Mouse (Mus musculus): ENCODE data around the gene Cyren. TPM values are rescaled to one million over a fixed set of nuclear protein-coding genes. Genes with fewer than 3 reads are reported as not detected.

Gene Cyren
- total RNA-seq, 2 experiments from 2014 or later, result 5.6 to 7.2 TPM

DNA sequence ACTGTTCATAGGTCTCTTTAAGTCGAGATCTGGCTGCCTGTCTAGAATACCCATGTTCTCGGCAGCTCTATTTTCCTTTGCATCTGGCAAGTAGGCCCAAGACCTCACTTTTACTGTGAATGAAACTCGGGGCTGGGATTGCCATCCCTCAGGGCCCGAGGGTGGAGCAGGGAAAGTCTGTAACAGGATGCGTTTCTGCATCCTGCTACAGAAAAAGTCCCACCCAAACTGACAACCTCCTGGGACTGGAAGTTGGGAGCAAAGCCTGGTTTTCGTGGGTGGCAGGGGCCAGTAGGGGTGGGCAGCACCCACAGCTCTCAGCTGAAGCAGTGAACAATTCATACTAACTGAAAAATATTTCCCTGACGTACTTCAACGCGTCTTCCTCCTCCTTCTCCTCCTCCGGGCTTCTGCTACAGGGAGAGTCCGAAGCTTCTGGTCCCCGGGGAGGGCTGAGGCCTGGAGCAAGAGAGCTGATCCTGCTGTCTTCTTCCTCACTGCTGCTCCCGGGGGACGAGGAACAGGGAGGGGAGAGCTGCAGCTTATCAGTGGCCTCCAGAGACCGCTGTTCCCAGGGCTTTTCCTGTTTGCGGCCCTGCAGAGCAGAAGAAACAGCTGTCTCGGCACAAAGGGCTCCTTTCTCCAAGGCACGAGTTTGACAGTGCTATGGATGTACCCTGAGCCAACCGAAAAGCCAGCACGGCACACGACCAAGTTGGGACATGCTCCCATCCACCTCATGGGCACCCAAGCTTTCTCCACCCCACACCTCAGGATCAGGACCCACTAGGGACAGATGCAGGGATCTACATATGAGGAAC, 3.5 kb downstream of the Cyren start:
- TF ChIP-seq CTCF (IDR thresholded peaks at IDR 0.05), result peak; percentile 8
- peak in 1 of 2 experiments; percentile 7 for DNase-seq (ENCODE audit: extremely low spot score in 1 of 2, low spot score in 2 of 2)
- intact Hi-C loops (cut with DNase I), result no loop called here
- peak overlapping the region; percentile 72 for H3K27ac ChIP-seq
- H3K4me3 ChIP-seq, result no peak overlapping the region

DNA sequence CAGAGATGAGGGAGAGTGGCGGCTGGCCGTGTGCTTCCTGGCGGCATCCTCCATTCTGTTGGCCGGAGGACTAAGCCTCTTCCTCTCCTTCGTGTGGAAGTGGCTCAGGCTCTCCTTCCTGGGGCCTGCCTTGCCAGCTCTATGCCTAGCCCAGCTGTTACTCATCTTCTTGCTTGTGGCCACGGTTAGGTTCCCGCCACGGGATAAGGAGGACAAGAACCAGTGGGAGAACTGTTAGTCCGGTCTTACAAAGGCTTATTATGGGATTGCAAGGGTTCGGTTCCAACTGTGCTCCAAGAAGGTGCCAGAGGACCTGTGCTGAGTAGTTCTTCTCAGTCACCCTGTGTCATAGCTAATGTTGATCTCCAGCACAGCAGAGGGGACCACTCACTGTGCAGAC, 5.0 kb downstream of the Cyren start:
- intact Hi-C loops (cut with DNase I), result no loop called here
- TF ChIP-seq CTCF (IDR thresholded peaks at IDR 0.05), result no peak
- DNase-seq (ENCODE audit: extremely low spot score in 1 of 2, low spot score in 2 of 2), result no peak

DNA sequence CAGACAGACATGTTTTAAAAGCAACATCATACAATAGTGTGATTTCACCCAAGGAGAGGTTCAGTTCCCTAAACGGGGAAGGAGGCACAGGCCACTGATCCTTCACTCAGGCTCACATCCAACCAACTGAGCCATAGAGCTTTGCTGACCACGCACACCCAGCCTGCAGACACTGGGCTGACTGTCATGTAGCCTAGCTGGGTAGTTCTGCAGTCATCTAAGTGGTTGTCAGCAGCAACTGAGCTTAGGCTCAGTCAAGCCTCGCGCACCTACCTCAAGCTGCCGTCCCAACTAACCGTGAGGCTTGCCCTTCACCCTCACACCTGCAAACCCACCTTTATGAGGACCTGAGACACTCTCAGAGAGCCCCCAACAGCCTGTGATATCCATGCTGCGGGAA, 5.9 kb downstream of the Cyren start:
- no peak for TF ChIP-seq CTCF (IDR thresholded peaks at IDR 0.05)
- Histone ChIP-seq H3K27ac (no peak overlapping the region), H3K4me3 (no peak overlapping the region)
- intact Hi-C loops (cut with DNase I), result no loop called here
- peak in 1 of 2 experiments; percentile 6 for DNase-seq (ENCODE audit: extremely low spot score in 1 of 2, low spot score in 2 of 2)

More for the DNA sequence above, 5.0 kb downstream of the Cyren start:
- H3K4me3 ChIP-seq, result no peak overlapping the region
- no peak overlapping the region for H3K27ac ChIP-seq

DNA sequence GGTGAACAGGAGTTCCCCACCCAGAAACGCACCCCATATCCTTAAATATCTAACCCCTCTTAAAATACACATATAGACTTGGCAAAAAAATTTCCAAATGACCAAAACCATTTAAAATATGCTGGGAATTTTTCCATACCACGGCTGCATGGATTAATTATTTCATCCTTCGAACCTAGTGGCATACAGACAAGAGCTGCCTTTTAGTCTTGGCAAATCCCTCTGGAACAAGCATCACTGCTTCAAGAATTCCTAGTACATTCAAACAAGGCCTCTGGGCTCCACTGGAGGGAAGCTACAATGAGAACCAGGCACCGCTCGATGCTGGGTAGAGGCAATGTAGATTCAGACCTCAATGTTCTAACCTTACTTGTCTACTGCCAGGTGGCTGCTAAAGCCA, 7.1 kb downstream of the Cyren start:
- no peak for TF ChIP-seq CTCF (IDR thresholded peaks at IDR 0.05)
- no peak overlapping the region for H3K27ac ChIP-seq
- DNase-seq (ENCODE audit: extremely low spot score in 1 of 2, low spot score in 2 of 2), result no peak
- no peak overlapping the region for H3K4me3 ChIP-seq
- intact Hi-C loops (cut with DNase I), result no loop called here

DNA sequence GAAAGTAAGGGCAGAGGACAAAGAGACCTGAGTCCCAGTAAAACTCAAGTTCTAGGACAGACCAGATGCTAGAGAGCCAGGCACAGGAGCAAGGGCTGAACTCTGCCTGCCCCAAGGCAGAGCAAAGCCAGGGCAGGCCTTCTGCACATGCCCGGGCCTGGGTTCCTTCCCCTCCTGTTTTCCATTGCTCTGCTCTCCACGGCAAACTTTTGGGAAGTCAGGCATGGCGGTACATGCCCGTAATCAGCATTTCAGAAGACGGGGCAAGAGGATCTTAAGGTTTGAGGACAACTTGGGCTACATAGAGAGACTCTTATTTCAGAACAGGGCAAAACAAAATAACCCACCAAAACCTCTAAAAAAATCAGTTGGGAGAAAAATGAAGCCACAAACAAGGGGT, 7.7 kb downstream of the Cyren start:
- no peak for TF ChIP-seq CTCF (IDR thresholded peaks at IDR 0.05)
- Histone ChIP-seq H3K4me3 (no peak overlapping the region), H3K27ac (no peak overlapping the region)
- DNase-seq (ENCODE audit: extremely low spot score in 1 of 2, low spot score in 2 of 2), result peak in 1 of 2 experiments; percentile 3
- intact Hi-C loops (cut with DNase I), result no loop called here

DNA sequence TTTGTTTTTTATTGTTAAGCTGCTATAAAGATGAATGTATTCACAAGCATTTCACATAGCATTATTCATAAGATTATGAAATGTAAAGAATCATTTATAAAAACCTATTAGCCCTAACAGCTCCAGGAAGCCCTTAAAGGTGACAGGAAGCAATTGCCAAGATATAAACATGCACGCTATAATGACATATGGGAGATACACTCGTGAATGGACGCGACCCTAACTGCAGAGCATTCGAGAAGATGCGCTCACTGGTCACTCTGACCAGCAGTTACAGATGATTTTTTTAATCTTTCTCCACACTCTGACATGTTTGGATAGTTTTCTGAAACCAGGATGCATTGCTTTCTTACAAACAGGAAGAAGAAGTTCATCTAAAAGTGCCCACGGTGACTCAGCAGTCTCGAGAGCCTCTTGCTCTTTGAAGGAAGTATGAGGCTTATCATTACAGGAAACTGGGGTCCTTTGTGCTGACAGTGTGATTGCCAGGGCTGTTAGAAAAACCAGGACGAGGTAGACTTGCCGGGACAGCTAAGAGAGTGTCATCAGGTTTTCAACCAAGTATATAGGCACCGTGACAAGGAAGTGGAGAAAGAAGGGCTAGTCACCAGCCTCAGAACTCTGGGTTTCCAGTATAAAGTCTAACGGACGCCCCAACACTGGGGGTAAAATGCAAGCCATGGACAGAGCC, 8.5 kb downstream of the Cyren start:
- peak overlapping the region; percentile 24; the same call in 1 of the 2 replicates for H3K27ac ChIP-seq
- H3K4me3 ChIP-seq, result no peak overlapping the region
- DNase-seq (ENCODE audit: extremely low spot score in 1 of 2, low spot score in 2 of 2), result no peak
- intact Hi-C loops (cut with DNase I), result no loop called here
- TF ChIP-seq CTCF (IDR thresholded peaks at IDR 0.05), result no peak

DNA sequence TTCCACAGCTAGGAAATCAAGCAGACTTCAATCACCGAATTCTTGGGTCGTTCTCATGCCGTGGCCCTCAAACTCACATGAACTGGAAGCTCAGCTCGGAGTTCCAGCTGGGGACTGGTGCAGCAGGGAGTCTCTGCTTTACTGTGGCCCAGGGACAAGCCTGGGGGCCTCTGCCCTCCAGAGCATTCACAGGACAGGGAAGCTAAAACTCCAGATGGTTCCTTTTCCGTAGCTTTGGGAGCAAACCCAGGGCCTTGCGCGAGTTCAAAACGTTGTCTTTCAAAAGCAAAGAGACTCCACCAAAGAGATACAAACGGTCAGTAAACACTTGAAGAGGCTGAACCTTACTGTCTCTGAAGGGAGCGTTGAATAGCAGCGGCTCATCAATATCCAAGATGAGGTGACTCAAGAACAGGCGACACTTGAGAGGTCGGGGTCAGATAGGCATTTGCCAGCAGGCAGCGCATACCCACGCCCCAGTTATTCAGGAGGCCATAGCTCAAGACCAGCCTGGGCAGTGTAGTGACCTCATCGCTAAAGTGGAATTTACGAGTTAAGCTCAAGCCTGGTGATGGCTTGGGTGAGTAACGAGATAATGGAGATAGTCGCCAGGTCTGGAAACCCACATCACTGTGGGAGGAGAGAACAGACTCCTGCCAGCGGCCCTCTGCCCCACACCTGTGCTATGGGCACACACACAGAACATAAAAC, 9.2 kb downstream of the Cyren start:
- DNase-seq (ENCODE audit: extremely low spot score in 1 of 2, low spot score in 2 of 2), result no peak
- no peak overlapping the region for H3K27ac ChIP-seq
- no peak overlapping the region for H3K4me3 ChIP-seq
- TF ChIP-seq CTCF (IDR thresholded peaks at IDR 0.05), result no peak
- intact Hi-C loops (cut with DNase I), result no loop called here

DNA sequence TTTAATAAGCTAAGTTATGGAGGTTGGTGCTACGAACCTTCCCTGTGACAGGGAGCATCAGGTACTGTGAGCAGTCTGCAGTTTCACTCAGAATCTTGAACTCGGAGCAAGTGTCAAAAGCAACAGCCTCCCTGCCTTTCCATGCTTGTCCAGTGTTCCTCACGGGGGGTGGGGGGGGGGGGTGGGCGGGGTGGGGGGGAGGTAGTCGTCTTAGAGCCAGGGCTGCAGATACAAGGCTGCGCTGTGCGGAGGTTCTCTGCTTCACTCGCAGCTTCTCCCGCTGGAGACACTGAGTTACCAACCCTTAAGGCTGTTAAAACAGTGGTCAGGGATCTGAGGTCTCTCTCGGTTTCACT, 9.9 kb downstream of the Cyren start:
- intact Hi-C loops (cut with DNase I), result no loop called here
- no peak for TF ChIP-seq CTCF (IDR thresholded peaks at IDR 0.05)
- DNase-seq (ENCODE audit: extremely low spot score in 1 of 2, low spot score in 2 of 2), result no peak
- Histone ChIP-seq H3K4me3 (no peak overlapping the region), H3K27ac (no peak overlapping the region)

DNA sequence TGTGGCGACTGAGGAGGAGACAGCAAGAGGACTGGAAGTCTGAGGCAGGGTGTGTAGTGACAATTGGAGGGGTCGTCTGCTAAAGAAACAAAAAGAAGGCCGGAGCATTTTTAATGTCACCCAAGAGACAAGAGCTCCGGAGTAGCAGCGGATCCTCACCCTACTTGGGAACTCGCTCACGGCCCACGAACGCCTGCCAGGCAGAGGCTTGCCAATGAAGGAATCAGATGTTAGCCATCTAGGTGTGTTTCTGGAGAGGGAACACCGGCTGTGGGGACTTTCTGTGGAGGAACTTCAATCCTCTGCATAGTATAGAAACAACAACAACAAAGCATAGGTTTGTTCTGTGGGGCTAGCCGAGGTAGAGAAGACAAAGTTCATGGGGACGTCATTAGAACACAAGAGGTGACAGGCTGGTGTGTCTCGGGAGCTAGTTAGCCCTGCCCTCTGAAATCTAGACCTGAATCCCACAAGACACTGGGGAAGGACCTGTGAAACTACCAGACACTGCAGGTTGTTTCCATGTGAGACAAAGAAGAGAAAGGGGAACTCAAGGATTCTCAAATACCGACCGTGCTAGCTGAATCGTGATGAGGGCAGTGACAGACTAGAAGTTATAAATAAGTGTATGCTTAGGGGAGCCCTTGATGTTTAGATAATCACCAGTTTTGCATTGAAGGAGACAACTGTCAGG, 10.4 kb downstream of the Cyren start:
- Histone ChIP-seq H3K4me3 (no peak overlapping the region), H3K27ac (no peak overlapping the region)
- no peak for TF ChIP-seq CTCF (IDR thresholded peaks at IDR 0.05)
- DNase-seq (ENCODE audit: extremely low spot score in 1 of 2, low spot score in 2 of 2), result no peak
- intact Hi-C loops (cut with DNase I), result no loop called here

DNA sequence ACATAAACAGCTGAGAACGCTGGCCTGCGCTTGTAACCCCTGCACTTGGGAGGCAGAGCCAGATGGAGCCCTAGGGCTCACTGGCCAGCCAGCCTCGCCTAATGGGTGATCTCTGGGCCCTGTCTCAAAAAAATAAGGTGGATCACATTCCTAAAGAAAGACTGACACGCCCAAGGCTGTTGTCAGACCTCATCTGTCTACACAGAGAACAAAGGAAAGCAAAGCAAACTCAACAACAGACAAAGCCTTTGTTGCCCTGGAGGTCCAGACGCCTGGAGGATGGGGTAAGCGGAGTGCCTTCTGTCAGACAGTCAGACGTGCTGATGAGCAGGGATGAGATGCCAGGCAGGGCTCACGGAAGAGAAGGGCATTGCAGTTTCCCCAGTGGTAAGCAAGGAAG, 11.1 kb downstream of the Cyren start:
- no peak for DNase-seq (ENCODE audit: extremely low spot score in 1 of 2, low spot score in 2 of 2)
- Histone ChIP-seq H3K4me3 (no peak overlapping the region), H3K27ac (no peak overlapping the region)
- intact Hi-C loops (cut with DNase I), result no loop called here
- TF ChIP-seq CTCF (IDR thresholded peaks at IDR 0.05), result no peak

DNA sequence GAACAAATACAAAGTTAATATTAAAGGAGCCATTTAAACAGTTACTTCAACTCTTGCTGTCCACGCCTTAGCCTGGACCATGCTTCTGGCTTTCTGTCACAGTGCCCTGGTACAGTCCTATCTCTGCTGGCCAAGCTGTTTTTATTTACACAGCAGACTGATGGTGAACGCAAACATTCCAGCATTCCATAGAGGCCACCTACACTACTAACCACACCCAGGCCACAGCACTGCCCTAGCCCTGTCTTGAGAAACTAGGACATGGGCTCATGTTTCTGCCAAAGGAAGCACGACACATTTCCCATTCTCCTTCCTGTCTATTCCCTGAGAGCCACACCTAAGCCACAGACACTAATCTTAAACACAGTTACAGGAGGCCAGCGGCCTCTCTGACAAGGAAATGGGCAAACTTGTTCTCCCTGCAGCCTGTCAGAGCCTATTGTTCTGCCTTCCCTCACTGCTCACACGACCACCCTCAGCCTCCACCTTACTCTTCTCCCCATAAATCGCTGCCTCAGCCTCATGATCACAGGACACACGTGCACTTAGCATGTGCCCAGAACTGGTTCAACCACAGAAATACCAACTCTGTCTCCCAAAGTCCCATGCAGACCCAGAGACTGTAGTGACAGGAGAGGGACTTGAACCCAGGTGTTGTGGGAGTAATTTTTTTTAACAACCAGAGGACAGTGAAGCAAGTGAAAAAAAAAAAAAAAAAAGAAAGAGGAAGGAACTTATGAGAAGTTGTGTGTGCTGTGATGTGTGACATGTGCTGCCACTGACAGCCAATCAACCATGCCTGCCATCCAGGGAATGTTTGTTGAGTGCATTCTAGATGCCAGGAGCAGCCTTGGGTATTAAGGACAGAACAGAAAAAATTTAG, 11.9 kb downstream of the Cyren start:
- no peak for DNase-seq (ENCODE audit: extremely low spot score in 1 of 2, low spot score in 2 of 2)
- TF ChIP-seq CTCF (IDR thresholded peaks at IDR 0.05), result no peak
- peak overlapping the region; percentile 55 for H3K27ac ChIP-seq
- no peak overlapping the region for H3K4me3 ChIP-seq
- intact Hi-C loops (cut with DNase I), result no loop called here

Measured in left cerebral cortex, adult 2 months (tissue).